Mouse (Mus musculus): Measurements from ENCODE around the gene Wdr49. TPM values are rescaled to one million over a fixed set of nuclear protein-coding genes. Genes with fewer than 3 reads are reported as not detected.

Gene Wdr49
- polyA plus RNA-seq, 1 experiment, result not detected

- Histone ChIP-seq H3K4me3 (ENCODE audit: insufficient read depth, poor library complexity, severe bottlenecking) (no peak overlapping the region), H3K79me3 (ENCODE audit: low read depth) (no peaks in the 10 kb centered on the region), H3K79me2 (ENCODE audit: control insufficient read depth, insufficient read depth) (no peaks in the 10 kb centered on the region), H3K27me3 (ENCODE audit: control insufficient read depth, insufficient read depth, insufficient read length) (no peaks in the 10 kb centered on the region), H3ac (ENCODE audit: control insufficient read depth, insufficient read length, low read depth) (no peak overlapping the region), H3K36me3 (ENCODE audit: control insufficient read depth, insufficient read depth) (no peaks in the 10 kb centered on the region)
- TF ChIP-seq FOSL1 (IDR thresholded peaks at IDR 0.05; ENCODE audit: insufficient read depth, low read length, poor library complexity, severe bottlenecking), result no peak
- no peak for TF ChIP-seq USF1 (IDR thresholded peaks at IDR 0.05; ENCODE audit: low read depth)
- TF ChIP-seq CTCF (IDR thresholded peaks at IDR 0.05; ENCODE audit: control insufficient read depth, insufficient read depth, insufficient read length), result no peak
- no peak for TF ChIP-seq MAX (IDR thresholded peaks at IDR 0.05)
- TF ChIP-seq MYOD1 (IDR thresholded peaks at IDR 0.05; ENCODE audit: control insufficient read depth, insufficient read length, low read depth), result no peak
- TF ChIP-seq CEBPB (IDR thresholded peaks at IDR 0.05; ENCODE audit: low read depth), result no peak
- no peak for TF ChIP-seq MYOG (IDR thresholded peaks at IDR 0.05; ENCODE audit: control insufficient read depth, extremely low read depth, insufficient read length)
Measured at GRCm38 (mm10) chr3:75498961-75499960, 17.3 kb upstream of the Wdr49 start.

- H3K79me2 ChIP-seq (ENCODE audit: control insufficient read depth, insufficient read depth), result no peaks in the 10 kb centered on the region
- no peak overlapping the region for H3K4me3 ChIP-seq (ENCODE audit: insufficient read depth, poor library complexity, severe bottlenecking)
- TF ChIP-seq CEBPB (IDR thresholded peaks at IDR 0.05; ENCODE audit: low read depth), result peak; percentile 76
- no peak for TF ChIP-seq FOSL1 (IDR thresholded peaks at IDR 0.05; ENCODE audit: insufficient read depth, low read length, poor library complexity, severe bottlenecking)
- TF ChIP-seq MYOD1 (IDR thresholded peaks at IDR 0.05; ENCODE audit: control insufficient read depth, insufficient read length, low read depth), result no peak
- H3K27me3 ChIP-seq (ENCODE audit: control insufficient read depth, insufficient read depth, insufficient read length), result no peaks in the 10 kb centered on the region
- no peaks in the 10 kb centered on the region for H3K79me3 ChIP-seq (ENCODE audit: low read depth)
- H3ac ChIP-seq (ENCODE audit: control insufficient read depth, insufficient read length, low read depth), result no peak overlapping the region
- no peaks in the 10 kb centered on the region for H3K36me3 ChIP-seq (ENCODE audit: control insufficient read depth, insufficient read depth)
Measured at GRCm38 (mm10) chr3:75492913-75493312, 11.0 kb upstream of the Wdr49 start.

- Histone ChIP-seq H3K79me3 (ENCODE audit: low read depth) (no peaks in the 10 kb centered on the region), H3K79me2 (ENCODE audit: control insufficient read depth, insufficient read depth) (no peaks in the 10 kb centered on the region), H3ac (ENCODE audit: control insufficient read depth, insufficient read length, low read depth) (no peak overlapping the region), H3K36me3 (ENCODE audit: control insufficient read depth, insufficient read depth) (no peaks in the 10 kb centered on the region), H3K4me3 (ENCODE audit: insufficient read depth, poor library complexity, severe bottlenecking) (no peak overlapping the region), H3K27me3 (ENCODE audit: control insufficient read depth, insufficient read depth, insufficient read length) (no peaks in the 10 kb centered on the region)
- TF ChIP-seq MYOG (IDR thresholded peaks at IDR 0.05; ENCODE audit: control insufficient read depth, extremely low read depth, insufficient read length) (no peak), FOSL1 (IDR thresholded peaks at IDR 0.05; ENCODE audit: insufficient read depth, low read length, poor library complexity, severe bottlenecking) (no peak), CEBPB (IDR thresholded peaks at IDR 0.05; ENCODE audit: low read depth) (no peak)
Measured at GRCm38 (mm10) chr3:75475106-75475505, 6.8 kb downstream of the Wdr49 start.

GRCm38 (mm10) chr3:75474657-75475056, 7.3 kb downstream of the Wdr49 start:
- Histone ChIP-seq H3K27me3 (ENCODE audit: control insufficient read depth, insufficient read depth, insufficient read length) (no peaks in the 10 kb centered on the region), H3K36me3 (ENCODE audit: control insufficient read depth, insufficient read depth) (no peaks in the 10 kb centered on the region), H3ac (ENCODE audit: control insufficient read depth, insufficient read length, low read depth) (no peak overlapping the region), H3K79me3 (ENCODE audit: low read depth) (no peaks in the 10 kb centered on the region), H3K79me2 (ENCODE audit: control insufficient read depth, insufficient read depth) (no peaks in the 10 kb centered on the region), H3K4me3 (ENCODE audit: insufficient read depth, poor library complexity, severe bottlenecking) (no peak overlapping the region)
- no peak for TF ChIP-seq MAX (IDR thresholded peaks at IDR 0.05)
- TF ChIP-seq MYOD1 (IDR thresholded peaks at IDR 0.05; ENCODE audit: control insufficient read depth, insufficient read length, low read depth), result no peak
- TF ChIP-seq MYOG (IDR thresholded peaks at IDR 0.05; ENCODE audit: control insufficient read depth, extremely low read depth, insufficient read length), result no peak
- no peak for TF ChIP-seq CTCF (IDR thresholded peaks at IDR 0.05; ENCODE audit: control insufficient read depth, insufficient read depth, insufficient read length)
- TF ChIP-seq USF1 (IDR thresholded peaks at IDR 0.05; ENCODE audit: low read depth), result no peak
- no peak for TF ChIP-seq FOSL1 (IDR thresholded peaks at IDR 0.05; ENCODE audit: insufficient read depth, low read length, poor library complexity, severe bottlenecking)
- TF ChIP-seq CEBPB (IDR thresholded peaks at IDR 0.05; ENCODE audit: low read depth), result no peak

GRCm38 (mm10) chr3:75468154-75468553, 13.8 kb downstream of the Wdr49 start:
- no peaks in the 10 kb centered on the region for H3K79me2 ChIP-seq (ENCODE audit: control insufficient read depth, insufficient read depth)

More at GRCm38 (mm10) chr3:75468154-75468553, 13.8 kb downstream of the Wdr49 start:
- no peaks in the 10 kb centered on the region for H3K27me3 ChIP-seq (ENCODE audit: control insufficient read depth, insufficient read depth, insufficient read length)
- no peak overlapping the region for H3ac ChIP-seq (ENCODE audit: control insufficient read depth, insufficient read length, low read depth)
- no peaks in the 10 kb centered on the region for H3K79me3 ChIP-seq (ENCODE audit: low read depth)
- no peak overlapping the region for H3K4me3 ChIP-seq (ENCODE audit: insufficient read depth, poor library complexity, severe bottlenecking)
- no peaks in the 10 kb centered on the region for H3K36me3 ChIP-seq (ENCODE audit: control insufficient read depth, insufficient read depth)
- no peak for TF ChIP-seq CEBPB (IDR thresholded peaks at IDR 0.05; ENCODE audit: low read depth)
- no peak for TF ChIP-seq USF1 (IDR thresholded peaks at IDR 0.05; ENCODE audit: low read depth)
- no peak for TF ChIP-seq CTCF (IDR thresholded peaks at IDR 0.05; ENCODE audit: control insufficient read depth, insufficient read depth, insufficient read length)
- no peak for TF ChIP-seq MYOG (IDR thresholded peaks at IDR 0.05; ENCODE audit: control insufficient read depth, extremely low read depth, insufficient read length)

All from C2C12 (cell line).